Mouse (Mus musculus): ENCODE measurements around the gene Spin2g. TPM values are rescaled to one million over a fixed set of nuclear protein-coding genes. Genes with fewer than 3 reads are reported as not detected.
"Not testable (repeated sequence)": the region's sequence is repeated elsewhere in the genome, so short reads cannot be mapped to it uniquely, and the experiment has no call there.

Gene Spin2g
- polyA plus RNA-seq (2015; fragmentation: Nextera tagmentation; extraction: Ambion mirVana): not detected in 2 replicates

GRCm38 (mm10) chrX:34238633-34239032, at the start of gene Spin2g:
Gene Spin2g (minus strand): TSS chrX:34238733.
- not testable (repeated sequence) for H3K27me3 ChIP-seq; H3K27ac ChIP-seq; H3K9me3 ChIP-seq; H3K4me2 ChIP-seq (replicated peaks); H3K4me3 ChIP-seq (replicated peaks); H3K4me1 ChIP-seq (replicated peaks); ATAC-seq; H3K36me3 ChIP-seq; H3K9ac ChIP-seq (replicated peaks)
- 74% methylated on average over 6 of the region's 6 CpGs for WGBS

Other genes with a start within 250 kb of the Spin2g start
- not detected in 2 replicates for gene Btbd35f9, start 77.2 kb downstream of the Spin2g start, polyA plus RNA-seq (2015; fragmentation: Nextera tagmentation; extraction: Ambion mirVana)
- not detected in 2 replicates for gene Btbd35f8, start 211.8 kb upstream of the Spin2g start, polyA plus RNA-seq (2015; fragmentation: Nextera tagmentation; extraction: Ambion mirVana)

All from midbrain, embryonic 13.5 days (tissue).